Mouse (Mus musculus) inflammation-experienced regulatory T-cells (primary cell): ENCODE data around the gene Heatr1. TPM values are rescaled to one million over a fixed set of nuclear protein-coding genes. Genes with fewer than 3 reads are reported as not detected.

Source experiments
- polyA plus RNA-seq, 2 experiments: library from polyadenylated mRNA; unstranded; fragments of 100-300 nt; shearing (Covaris generic); gene quantifications; one replicate each; pipeline ENCODE4 v1.2.1; 2017

The Heatr1 gene
- polyA plus RNA-seq: 10 to 100 TPM; 45.1 to 48.5 TPM

DNA sequence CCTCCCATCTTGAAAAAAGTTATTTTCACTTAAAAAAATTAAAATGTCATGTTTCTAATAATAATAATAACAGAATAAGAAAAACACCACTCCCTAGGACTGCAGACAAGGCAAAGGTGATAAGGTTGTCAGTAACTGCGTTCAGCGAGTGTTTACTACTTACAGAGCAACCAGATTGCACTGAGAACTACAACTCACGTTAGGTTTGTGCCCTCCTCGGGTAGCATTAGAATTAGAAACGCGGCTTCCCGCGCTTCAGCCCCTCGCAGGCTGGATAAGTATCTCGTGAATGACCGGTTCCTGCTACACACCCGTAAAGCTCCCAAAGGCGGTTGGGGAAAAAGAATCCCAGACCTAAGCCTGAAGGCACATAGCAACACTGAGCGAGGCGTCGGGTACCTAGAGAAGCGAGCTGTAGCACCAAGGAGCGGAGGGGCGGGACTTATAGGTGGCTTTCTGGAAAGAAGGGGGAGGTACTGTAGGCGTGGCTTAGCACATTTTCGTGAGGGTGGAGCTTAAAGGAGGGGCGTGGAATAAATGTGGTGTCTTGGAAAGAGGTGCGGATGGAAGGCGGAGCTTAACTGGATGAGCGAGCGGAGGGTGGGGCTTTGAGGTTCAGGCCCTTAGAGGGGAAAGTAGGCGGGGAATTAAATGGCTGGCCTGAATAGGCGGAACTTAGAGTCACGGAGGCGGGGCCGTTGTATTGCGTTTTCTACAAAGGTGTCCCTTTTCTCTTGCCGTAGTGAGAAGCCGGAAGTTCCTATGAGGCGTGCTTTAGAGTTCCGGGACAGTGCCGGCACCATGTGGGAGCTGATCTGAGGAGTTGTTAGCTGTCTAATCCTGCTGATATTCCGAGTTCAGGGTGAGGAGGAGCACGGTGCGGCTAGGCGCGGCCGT lies at the start of gene Heatr1:
Gene Heatr1, plus strand, starts transcription at position 419 of the 897 bp plus-strand sequence.

DNA sequence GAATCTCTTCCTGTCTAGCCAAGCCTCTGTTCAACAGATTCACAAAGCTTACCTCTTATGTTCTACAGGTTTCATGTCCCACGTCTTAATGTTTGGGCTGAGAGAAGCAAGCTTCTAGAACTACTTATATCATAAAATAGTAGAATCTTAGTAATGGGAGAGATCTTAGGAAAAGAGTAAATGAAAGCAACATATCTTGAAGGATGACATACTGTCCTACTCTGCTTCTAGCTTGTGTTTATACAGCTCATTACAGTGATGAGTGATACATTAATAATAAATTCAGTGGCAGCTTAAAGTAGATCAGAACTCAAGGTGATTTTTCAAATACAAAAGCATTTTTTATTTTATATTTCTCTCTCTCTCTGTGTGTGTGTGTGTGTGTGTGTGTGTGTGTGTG lies 70.0 kb downstream of the Heatr1 start, which contains the start of gene Lgals8:
Gene Lgals8, minus strand, starts transcription at position 101 of the 400 bp plus-strand sequence.

Other genes with a start within 250 kb of the Heatr1 start
- 10 to 100 TPM; 20.2 to 37.7 TPM for gene Mtr, start 136.9 kb upstream of the Heatr1 start, polyA plus RNA-seq
- gene Actn2, start 54.3 kb upstream of the Heatr1 start, polyA plus RNA-seq: 1 to 10 TPM; 5.3 to 6.5 TPM
- gene Lgals8, start 69.9 kb downstream of the Heatr1 start, polyA plus RNA-seq: 10 to 100 TPM; 66.1 to 73.0 TPM
- 1 to 10 TPM in 1 of 2 experiments, under 1 TPM in 1; 0.61 to 1.1 TPM for gene Edaradd, start 125.4 kb downstream of the Heatr1 start, polyA plus RNA-seq
- gene Ero1lb, start 170.8 kb downstream of the Heatr1 start, polyA plus RNA-seq: 10 to 100 TPM; 16.2 to 20.7 TPM